Mouse (Mus musculus): ENCODE data around the gene Prim2.

GRCm38 (mm10) chr1:33488372-33488771, 181.2 kb downstream of the Prim2 start:
- TF ChIP-seq POLR2A (IDR thresholded peaks at IDR 0.05; ENCODE audit: low read depth, low read length) = no peak
- TF ChIP-seq CTCF (IDR thresholded peaks at IDR 0.05; ENCODE audit: borderline replicate concordance, insufficient read depth, low read length) = no peak
